Mouse (Mus musculus) hindbrain, embryonic 14.5 days (tissue): ENCODE results near the gene Slc17a5. TPM values are rescaled to one million over a fixed set of nuclear protein-coding genes. Genes with fewer than 3 reads are reported as not detected.

Source experiments
- ATAC-seq: fragments of 200-750 bp; cut with Nextera tagmentation; 2 replicates; pipeline ENCODE4 v1.8.0; 2017; ENCODE audit warnings: moderate number of reproducible peaks, mild to moderate bottlenecking, moderate TSS enrichment, moderate library complexity; ENCODE audit not compliant: low FRiP score
- DNase-seq: peaks from one replicate; pipeline ENCODE4 v3.0.0-alpha.2; 2015; ENCODE audit warnings: low spot score
- H3K27ac ChIP-seq: fragments of 300-500 bp; sonication (generic); 2 replicates; pipeline ENCODE4 v1.5.1; 2014; ENCODE audit warnings: mild to moderate bottlenecking, moderate library complexity
- H3K27me3 ChIP-seq: fragments of 300-500 bp; sonication (generic); 2 replicates; pipeline ENCODE4 v1.6.1; 2014; ENCODE audit warnings: mild to moderate bottlenecking, low read length, mixed read lengths; ENCODE audit not compliant: control insufficient read depth, insufficient read depth
- H3K36me3 ChIP-seq: fragments of 300-500 bp; sonication (generic); replicated peaks from 2 replicates; pipeline ENCODE4 v1.6.1; 2014; ENCODE audit not compliant: control insufficient read depth, insufficient read depth
- H3K4me1 ChIP-seq: fragments of 300-500 bp; sonication (generic); replicated peaks from 2 replicates; pipeline ENCODE4 v1.6.1; 2014; ENCODE audit warnings: antibody characterized with exemption, low read length, mixed read lengths; ENCODE audit not compliant: control insufficient read depth, insufficient read depth
- H3K4me2 ChIP-seq: fragments of 300-500 bp; sonication (generic); replicated peaks from 2 replicates; pipeline ENCODE4 v1.6.1; 2014; ENCODE audit warnings: mild to moderate bottlenecking, moderate library complexity
- H3K4me3 ChIP-seq: fragments of 300-500 bp; sonication (generic); replicated peaks from 2 replicates; pipeline ENCODE4 v1.5.1; 2014; ENCODE audit warnings: mild to moderate bottlenecking, low read length
- H3K9ac ChIP-seq: fragments of 300-500 bp; sonication (generic); 2 replicates; pipeline ENCODE4 v1.6.1; 2014
- H3K9me3 ChIP-seq: fragments of 300-500 bp; sonication (generic); 2 replicates; pipeline ENCODE4 v1.6.1; 2016; ENCODE audit warnings: low read length; ENCODE audit not compliant: control insufficient read depth
- WGBS: fragments of 180-500 bp; shearing (Covaris S2); extraction: QIAGEN DNeasy Blood & Tissue Kit; methylation state at CpG from one replicate; pipeline ENCODE4 v1.1.7; 2014; 5-methylcytosine and 5-hydroxymethylcytosine counted together
- polyA plus RNA-seq: library from polyadenylated mRNA; unstranded; fragments of >200 nt; fragmentation: Nextera tagmentation; extraction: Ambion mirVana; gene quantifications from 2 replicates; pipeline ENCODE4 v1.2.1, GENCODE M21; 2014

Slc17a5 gene
- polyA plus RNA-seq, 1 experiment from 2014 or later = 16.7 TPM

- no peaks in the 10 kb centered on the region for H3K4me1 ChIP-seq
Observed at GRCm38 (mm10) chr9:78578824-78579223, 9.0 kb downstream of the Slc17a5 start.

GRCm38 (mm10) chr9:78576466-78576865 is 11.4 kb downstream of the Slc17a5 start:
- Histone ChIP-seq H3K27ac (no peak overlapping the region), H3K4me2 (no peak overlapping the region), H3K9me3 (no peaks in the 10 kb centered on the region), H3K36me3 (peaks cover 54% of the 10 kb centered on the region), H3K9ac (no peak overlapping the region), H3K4me1 (no peaks in the 10 kb centered on the region), H3K27me3 (no peaks in the 10 kb centered on the region), H3K4me3 (no peak overlapping the region)
- 91% methylated on average over 5 of the region's 5 CpGs for WGBS
- ATAC-seq (no peak), DNase-seq (no peak)

More at GRCm38 (mm10) chr9:78578824-78579223, 9.0 kb downstream of the Slc17a5 start:
- H3K9ac ChIP-seq = no peak overlapping the region
- no peak overlapping the region for H3K4me2 ChIP-seq
- H3K27ac ChIP-seq = no peak overlapping the region
- no peak overlapping the region for H3K4me3 ChIP-seq
- H3K36me3 ChIP-seq = peaks cover 39% of the 10 kb centered on the region
- DNase-seq = no peak
- no peak for ATAC-seq
- H3K27me3 ChIP-seq = no peaks in the 10 kb centered on the region
- H3K9me3 ChIP-seq = no peaks in the 10 kb centered on the region
- 98% methylated on average over 7 of the region's 7 CpGs for WGBS

- no peak for DNase-seq
- no peak for ATAC-seq
- Histone ChIP-seq H3K4me1 (no peaks in the 10 kb centered on the region), H3K27me3 (no peaks in the 10 kb centered on the region), H3K9me3 (no peaks in the 10 kb centered on the region), H3K27ac (no peak overlapping the region), H3K4me2 (no peak overlapping the region), H3K36me3 (peaks cover 38% of the 10 kb centered on the region), H3K9ac (no peak overlapping the region), H3K4me3 (no peak overlapping the region)
- 82% methylated on average over 9 of the region's 9 CpGs for WGBS
Observed at GRCm38 (mm10) chr9:78569934-78570333, 17.9 kb downstream of the Slc17a5 start.

- ATAC-seq (no peak), DNase-seq (no peak)
- 94% methylated on average over 4 of the region's 4 CpGs for WGBS
- Histone ChIP-seq H3K9ac (no peak overlapping the region), H3K9me3 (no peaks in the 10 kb centered on the region), H3K4me1 (no peaks in the 10 kb centered on the region), H3K27ac (no peak overlapping the region), H3K27me3 (no peaks in the 10 kb centered on the region), H3K36me3 (peaks cover 33% of the 10 kb centered on the region), H3K4me2 (no peak overlapping the region), H3K4me3 (no peak overlapping the region)
Observed at GRCm38 (mm10) chr9:78559479-78559878, 28.4 kb downstream of the Slc17a5 start.

GRCm38 (mm10) chr9:78558586-78559214 is 29.1 kb downstream of the Slc17a5 start:
- H3K27me3 ChIP-seq = no peaks in the 10 kb centered on the region
- DNase-seq (no peak), ATAC-seq (no peak)
- no peak overlapping the region for H3K9ac ChIP-seq
- H3K27ac ChIP-seq = no peak overlapping the region
- H3K4me3 ChIP-seq = no peak overlapping the region
- peaks cover 33% of the 10 kb centered on the region for H3K36me3 ChIP-seq
- no peaks in the 10 kb centered on the region for H3K9me3 ChIP-seq
- 93% methylated on average over 8 of the region's 8 CpGs for WGBS
- H3K4me2 ChIP-seq = no peak overlapping the region
- H3K4me1 ChIP-seq = no peaks in the 10 kb centered on the region

GRCm38 (mm10) chr9:78557041-78557440 is 30.8 kb downstream of the Slc17a5 start:
- H3K36me3 ChIP-seq = peaks cover 41% of the 10 kb centered on the region
- H3K4me1 ChIP-seq = no peaks in the 10 kb centered on the region
- H3K9me3 ChIP-seq = no peaks in the 10 kb centered on the region
- no peak for DNase-seq
- H3K4me2 ChIP-seq = no peak overlapping the region
- no peaks in the 10 kb centered on the region for H3K27me3 ChIP-seq
- 94% methylated on average over 1 of the region's 1 CpGs for WGBS
- H3K27ac ChIP-seq = no peak overlapping the region
- no peak overlapping the region for H3K9ac ChIP-seq
- H3K4me3 ChIP-seq = no peak overlapping the region
- ATAC-seq = no peak

GRCm38 (mm10) chr9:78552984-78553383 is 34.9 kb downstream of the Slc17a5 start:
- Histone ChIP-seq H3K4me1 (no peaks in the 10 kb centered on the region), H3K27me3 (no peaks in the 10 kb centered on the region), H3K4me2 (no peak overlapping the region), H3K9ac (no peak overlapping the region), H3K9me3 (no peaks in the 10 kb centered on the region), H3K27ac (no peak overlapping the region), H3K4me3 (no peak overlapping the region), H3K36me3 (peaks cover 26% of the 10 kb centered on the region)
- WGBS = 48% methylated on average over 12 of the region's 12 CpGs
- ATAC-seq (no peak), DNase-seq (peak; percentile 92)

GRCm38 (mm10) chr9:78551761-78552160 is 36.1 kb downstream of the Slc17a5 start:
- H3K4me3 ChIP-seq = no peak overlapping the region
- 79% methylated on average over 4 of the region's 4 CpGs for WGBS
- H3K27me3 ChIP-seq = no peaks in the 10 kb centered on the region
- H3K9ac ChIP-seq = no peak overlapping the region
- H3K27ac ChIP-seq = no peak overlapping the region
- DNase-seq (no peak), ATAC-seq (no peak)
- H3K9me3 ChIP-seq = no peaks in the 10 kb centered on the region
- no peak overlapping the region for H3K4me2 ChIP-seq
- peaks cover 13% of the 10 kb centered on the region for H3K36me3 ChIP-seq
- H3K4me1 ChIP-seq = no peaks in the 10 kb centered on the region

- H3K4me3 ChIP-seq = no peak overlapping the region
- H3K36me3 ChIP-seq = peaks cover 8% of the 10 kb centered on the region
- H3K4me2 ChIP-seq = no peak overlapping the region
- H3K9ac ChIP-seq = no peak overlapping the region
- no peak for ATAC-seq
- DNase-seq = no peak
- H3K9me3 ChIP-seq = no peaks in the 10 kb centered on the region
- no peak overlapping the region for H3K27ac ChIP-seq
- no peaks in the 10 kb centered on the region for H3K4me1 ChIP-seq
- 82% methylated on average over 12 of the region's 12 CpGs for WGBS
- no peaks in the 10 kb centered on the region for H3K27me3 ChIP-seq
Observed at GRCm38 (mm10) chr9:78547742-78548141, 40.1 kb downstream of the Slc17a5 start.

GRCm38 (mm10) chr9:78546944-78547343 is 40.9 kb downstream of the Slc17a5 start:
- Histone ChIP-seq H3K4me1 (no peaks in the 10 kb centered on the region), H3K27me3 (no peaks in the 10 kb centered on the region), H3K36me3 (peaks cover under 1% of the 10 kb centered on the region), H3K9ac (no peak overlapping the region), H3K9me3 (no peaks in the 10 kb centered on the region), H3K27ac (no peak overlapping the region), H3K4me2 (no peak overlapping the region), H3K4me3 (no peak overlapping the region)
- 75% methylated on average over 7 of the region's 7 CpGs for WGBS
- ATAC-seq (no peak), DNase-seq (no peak)
